Mouse (Mus musculus): ENCODE data around the gene Auts2.

- TF ChIP-seq CTCF (IDR thresholded peaks at IDR 0.05; ENCODE audit: low read depth, low read length): no peak
- TF ChIP-seq POLR2A (IDR thresholded peaks at IDR 0.05; ENCODE audit: borderline replicate concordance, low read depth, low read length): no peak
These were observed 717.7 kb downstream of the Auts2 start for GRCm38 (mm10) chr5:131825421-131825820.

Measured in bone marrow macrophage, adult 2 months (primary cell).